Mouse (Mus musculus): ENCODE data around the gene Gm42957.
"Not testable (repeated sequence)": the region's sequence is repeated elsewhere in the genome, so short reads cannot be mapped to it uniquely, and the experiment has no call there.

The Gm42957 gene

GRCm38 (mm10) chr3:96634928-96635879, at the start of gene Gm42957, which contains the start of gene Pex11b:
Gene Gm42957, plus strand, starts transcription at chr3:96635474.
Gene Pex11b, plus strand, starts transcription at chr3:96635376.
- peak; percentile 69 for DNase-seq (ENCODE audit: low read depth, low spot score)

DNA sequence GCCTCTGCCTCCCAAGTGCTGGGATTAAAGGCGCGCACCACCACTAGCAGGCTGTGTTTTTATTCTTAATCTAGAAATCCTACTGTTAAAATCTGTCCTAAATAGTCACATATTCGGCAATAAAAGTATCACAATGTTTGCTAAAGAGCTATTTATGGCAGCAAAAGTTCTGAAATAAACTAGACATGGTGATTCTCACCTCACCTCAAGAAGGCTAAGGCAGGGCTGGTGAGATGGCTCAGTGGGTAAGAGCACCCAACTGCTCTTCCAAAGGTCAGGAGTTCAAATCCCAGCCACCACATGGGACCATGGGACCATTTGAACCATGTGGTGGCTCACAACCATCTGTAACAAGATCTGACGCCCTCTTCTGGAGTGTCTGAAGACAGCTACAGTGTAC, 44.6 kb upstream of the Gm42957 start:
- DNase-seq (ENCODE audit: low read depth, low spot score) = no peak

- DNase-seq (ENCODE audit: low read depth, low spot score) = no peak
These were observed 41.9 kb upstream of the Gm42957 start for GRCm38 (mm10) chr3:96593374-96593773.

DNA sequence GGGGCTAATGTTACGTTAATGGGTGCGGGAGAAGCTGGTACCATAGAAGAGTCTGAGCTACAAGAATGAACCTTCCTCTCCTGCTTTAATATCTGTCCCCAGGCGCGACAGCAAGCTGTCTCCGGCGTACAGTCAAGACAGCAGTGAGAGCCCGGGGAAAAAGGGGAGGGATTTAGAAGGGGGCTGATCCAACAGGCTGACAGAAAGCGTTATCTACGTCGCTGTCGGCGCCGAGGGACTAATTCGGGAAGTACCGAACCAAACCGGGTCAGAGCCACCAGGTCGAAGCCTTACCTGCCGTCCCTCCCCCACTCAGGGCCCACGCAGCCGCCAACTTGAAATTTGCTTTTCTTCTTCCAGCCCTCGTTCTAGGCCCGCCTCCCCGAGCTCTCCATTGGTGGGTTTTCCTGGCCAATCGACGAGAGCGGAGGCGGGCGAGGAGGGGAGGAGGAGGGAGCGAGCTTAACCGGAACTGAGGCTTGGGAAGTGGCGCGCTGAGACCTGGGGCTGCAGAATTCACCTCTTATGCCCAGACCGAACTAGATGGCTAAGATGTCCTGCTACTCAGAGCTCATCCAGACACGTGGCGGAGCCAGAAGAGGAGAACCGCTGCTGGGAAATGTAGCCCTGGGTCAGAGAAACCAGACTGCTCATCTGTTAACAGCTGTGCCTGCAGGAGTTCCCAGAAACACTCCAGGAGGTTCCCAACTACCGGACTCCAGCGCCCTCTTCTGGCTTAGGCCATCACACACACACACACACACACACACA, 41.3 kb upstream of the Gm42957 start, which contains the start of gene Polr3gl:
Polr3gl (minus strand) TSS at position 392 of the 771 bp plus-strand sequence.
- DNase-seq (ENCODE audit: low read depth, low spot score) = peak; percentile 81

DNA sequence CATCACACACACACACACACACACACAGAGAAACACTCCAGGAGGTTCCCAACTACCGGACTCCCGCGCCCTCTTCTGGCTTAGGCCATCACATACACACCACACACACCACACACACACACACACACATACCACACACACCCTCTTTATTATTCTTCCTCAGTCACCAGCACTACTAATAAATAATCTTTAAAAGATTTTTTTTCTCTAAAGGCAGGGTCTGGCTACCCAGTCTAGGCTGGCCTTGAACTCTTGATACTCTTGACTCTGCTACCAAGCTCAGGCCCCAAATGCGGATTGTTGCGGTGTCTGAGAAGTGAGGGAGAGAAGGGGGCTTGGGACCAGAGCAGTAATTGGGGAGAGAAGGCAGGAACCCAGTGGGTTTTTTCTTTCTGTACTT, 40.4 kb upstream of the Gm42957 start:
- no peak for DNase-seq (ENCODE audit: low read depth, low spot score)

DNA sequence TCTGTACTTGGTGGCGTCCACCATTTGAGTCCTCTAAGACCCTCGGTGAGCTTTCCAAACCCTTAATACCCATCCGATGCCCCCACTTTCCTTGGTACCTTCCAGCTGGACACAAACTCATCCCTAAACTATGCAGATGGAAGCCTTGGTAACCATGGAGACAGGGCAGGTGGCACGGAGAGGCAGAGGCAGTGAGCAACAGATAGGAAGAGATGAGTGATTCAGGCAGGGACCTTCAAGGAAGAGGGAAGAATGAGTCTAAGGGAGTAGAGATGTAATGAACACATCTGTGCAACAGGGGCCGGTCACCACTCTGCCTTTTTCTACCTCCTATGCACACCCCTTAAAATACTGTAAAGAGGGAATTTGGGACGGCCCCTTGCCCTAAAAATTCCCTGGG, 39.6 kb upstream of the Gm42957 start:
- no peak for DNase-seq (ENCODE audit: low read depth, low spot score)

GRCm38 (mm10) chr3:96596228-96596707, 39.0 kb upstream of the Gm42957 start, which contains the start of gene Ankrd34a:
Gene Ankrd34a, plus strand, starts transcription at chr3:96596636.
- DNase-seq (ENCODE audit: low read depth, low spot score) = peak; percentile 46

GRCm38 (mm10) chr3:96596855-96597254, 38.4 kb upstream of the Gm42957 start:
- DNase-seq (ENCODE audit: low read depth, low spot score) = no peak

DNA sequence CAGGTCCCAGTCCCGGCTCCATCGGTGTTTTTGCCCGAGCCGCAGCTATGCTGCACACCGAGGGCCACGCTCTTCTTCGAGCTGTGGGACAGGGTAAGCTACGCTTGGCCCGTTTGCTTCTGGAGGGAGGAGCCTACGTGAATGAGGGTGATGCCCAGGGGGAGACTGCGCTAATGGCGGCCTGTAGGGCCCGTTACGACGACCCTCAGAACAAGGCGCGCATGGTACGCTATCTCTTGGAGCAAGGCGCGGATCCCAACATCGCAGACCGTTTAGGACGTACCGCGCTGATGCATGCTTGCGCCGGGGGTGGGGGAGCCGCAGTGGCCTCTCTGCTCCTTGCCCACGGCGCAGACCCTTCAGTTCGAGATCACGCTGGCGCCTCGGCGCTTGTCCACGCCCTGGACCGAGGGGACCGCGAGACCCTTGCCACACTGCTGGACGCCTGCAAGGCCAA, 37.8 kb upstream of the Gm42957 start:
- DNase-seq (ENCODE audit: low read depth, low spot score) = no peak

DNA sequence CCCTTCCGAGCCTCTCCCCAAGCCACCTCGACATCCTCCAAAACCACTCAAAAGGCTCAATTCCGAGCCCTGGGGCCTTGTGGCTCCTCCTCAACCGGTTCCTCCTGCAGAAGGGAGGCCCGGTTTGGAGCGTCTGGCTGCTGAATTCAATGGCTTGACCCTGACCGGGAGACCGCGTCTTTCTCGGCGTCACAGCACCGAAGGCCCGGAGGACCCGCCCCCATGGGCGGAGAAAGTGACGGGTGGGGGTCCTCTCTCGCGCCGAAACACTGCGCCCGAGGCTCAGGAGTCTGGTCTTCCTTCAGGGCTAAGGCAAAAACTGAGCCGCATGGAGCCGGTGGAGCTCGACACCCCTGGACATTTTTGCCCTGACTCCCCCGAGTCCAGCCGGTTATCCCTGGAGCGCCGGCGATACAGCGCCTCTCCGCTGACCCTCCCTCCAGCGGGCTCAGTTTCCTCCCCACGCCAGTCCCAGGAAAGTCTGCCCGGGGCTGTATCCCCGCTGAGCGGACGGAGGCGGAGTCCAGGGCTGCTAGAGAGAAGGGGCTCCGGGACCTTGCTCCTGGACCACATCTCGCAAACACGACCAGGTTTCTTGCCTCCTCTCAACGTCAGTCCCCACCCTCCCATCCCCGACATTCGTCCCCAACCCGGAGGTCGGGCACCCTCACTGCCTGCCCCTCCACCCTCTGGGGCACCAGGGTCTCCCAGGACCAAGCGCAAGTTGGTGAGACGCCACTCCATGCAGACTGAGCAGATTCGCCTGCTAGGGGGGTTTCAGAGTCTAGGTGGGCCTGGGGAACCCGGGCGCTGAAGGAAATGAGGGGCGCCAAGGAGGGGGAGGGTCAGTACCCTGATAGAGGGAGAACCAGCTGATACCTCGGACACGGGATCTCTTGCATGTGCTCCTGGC, 36.9 kb upstream of the Gm42957 start:
- DNase-seq (ENCODE audit: low read depth, low spot score) = no peak

DNA sequence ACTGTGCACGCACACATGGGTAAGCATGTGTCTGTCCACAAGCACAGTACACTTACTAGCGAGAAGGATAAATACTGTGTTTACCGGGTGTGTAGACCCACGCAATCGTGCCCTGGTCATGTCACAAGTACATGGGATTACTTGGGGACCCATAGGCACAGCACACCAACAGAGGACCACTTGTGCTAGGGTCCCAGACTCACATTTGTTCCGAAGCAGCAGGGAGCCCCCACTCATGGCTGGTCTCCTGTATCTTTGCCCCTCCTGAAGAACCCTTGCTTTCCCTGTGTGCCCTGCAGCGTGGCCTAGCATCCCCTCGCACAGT, 36.2 kb upstream of the Gm42957 start:
- no peak for DNase-seq (ENCODE audit: low read depth, low spot score)

GRCm38 (mm10) chr3:96599411-96599810, 35.9 kb upstream of the Gm42957 start:
- DNase-seq (ENCODE audit: low read depth, low spot score) = no peak

- DNase-seq (ENCODE audit: low read depth, low spot score) = peak; percentile 79
These were observed 34.5 kb upstream of the Gm42957 start, which contains the start of gene Lix1l for GRCm38 (mm10) chr3:96600639-96601250. Gene Lix1l, plus strand, starts transcription at chr3:96601149.

GRCm38 (mm10) chr3:96601251-96601787, 34.0 kb upstream of the Gm42957 start:
- DNase-seq (ENCODE audit: low read depth, low spot score) = no peak

DNA sequence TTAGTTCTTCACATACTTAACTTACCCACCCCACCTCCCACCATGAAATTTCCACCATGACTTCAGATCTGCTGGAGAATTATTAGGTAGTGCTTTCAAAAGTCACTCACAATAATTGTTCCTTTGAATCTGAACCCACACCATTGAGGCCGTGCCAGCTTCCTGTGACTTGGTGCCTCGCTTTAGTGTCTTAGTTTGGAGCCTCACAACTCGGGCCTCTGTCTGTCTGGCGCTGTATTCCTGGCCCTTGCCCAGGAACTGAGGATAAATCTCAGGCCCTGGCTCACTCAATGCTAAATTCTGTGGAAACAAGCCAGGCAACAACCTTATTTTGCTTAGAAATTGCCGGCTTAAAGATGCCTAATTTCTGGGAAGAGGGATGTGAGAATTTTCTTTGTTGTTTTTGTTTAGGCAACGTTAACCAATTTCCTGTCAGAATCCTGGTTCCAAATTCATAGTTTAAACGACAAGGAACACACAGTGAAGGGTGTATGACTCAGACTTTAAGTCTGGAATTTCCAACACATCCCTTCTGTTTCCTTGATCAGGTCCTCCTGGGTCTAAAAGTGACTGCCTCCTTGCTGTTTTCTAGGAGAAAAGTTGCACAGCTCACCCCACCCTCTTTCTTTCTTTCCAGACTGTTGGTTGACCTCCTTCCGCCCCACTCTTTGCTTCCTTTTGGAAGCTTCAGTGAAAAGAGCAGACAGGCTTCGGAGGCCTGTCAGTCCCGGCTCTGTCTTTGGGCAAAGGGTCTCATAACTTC, 33.2 kb upstream of the Gm42957 start:
- no peak for DNase-seq (ENCODE audit: low read depth, low spot score)

- no peak for DNase-seq (ENCODE audit: low read depth, low spot score)
These were observed 32.6 kb upstream of the Gm42957 start for GRCm38 (mm10) chr3:96602704-96603084.

- no peak for DNase-seq (ENCODE audit: low read depth, low spot score)
These were observed 32.0 kb upstream of the Gm42957 start for GRCm38 (mm10) chr3:96603311-96603710.

GRCm38 (mm10) chr3:96606007-96606406, 29.3 kb upstream of the Gm42957 start:
- DNase-seq (ENCODE audit: low read depth, low spot score) = not testable (repeated sequence)

DNA sequence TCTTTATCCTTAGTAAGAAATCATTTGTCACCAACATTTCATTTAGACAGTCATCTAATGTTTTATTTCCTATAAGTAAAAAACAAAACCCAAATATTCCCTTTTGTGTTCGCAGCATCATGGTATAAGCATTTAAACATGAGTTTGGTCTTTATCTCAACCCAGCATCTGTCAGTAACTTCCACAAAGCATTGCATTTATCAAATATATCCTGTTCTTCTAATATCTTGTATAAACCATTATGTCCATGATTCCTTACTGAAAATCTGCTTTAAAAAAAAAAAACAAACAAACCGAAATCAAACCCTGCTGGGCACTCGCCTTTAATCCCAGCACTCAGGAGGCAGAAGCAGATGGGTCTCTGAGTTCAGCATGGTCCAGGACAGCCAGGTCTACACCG, 28.7 kb upstream of the Gm42957 start:
- no peak for DNase-seq (ENCODE audit: low read depth, low spot score)

DNA sequence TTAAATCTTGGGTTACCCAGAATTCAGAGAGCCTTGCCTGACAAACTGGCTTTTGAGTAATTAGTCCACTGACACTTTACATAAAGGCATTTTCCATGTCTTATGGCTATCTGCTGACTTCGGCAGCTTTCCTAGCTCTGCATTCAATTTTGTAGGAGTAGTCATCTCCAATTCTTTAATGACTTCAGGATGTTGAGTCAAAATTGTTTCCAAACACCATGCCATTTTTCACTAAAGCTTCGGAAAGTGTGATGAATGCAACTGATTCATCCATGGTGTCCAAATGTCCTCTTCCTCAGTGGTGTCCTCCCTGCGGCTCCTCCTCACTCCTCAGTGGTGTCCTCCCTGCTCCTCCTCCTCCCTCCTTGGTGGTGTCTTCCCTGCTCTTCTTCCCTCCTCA, 17.3 kb upstream of the Gm42957 start:
- no peak for DNase-seq (ENCODE audit: low read depth, low spot score)
